Mouse (Mus musculus) ES-Bruce4 (cell line): ENCODE data around the gene Cd80.

ENCODE experiments used
- CTCF ChIP-seq: IDR thresholded peaks from one replicate; pipeline ENCODE4 v1.8.1; 2011; ENCODE audit warnings: low read depth, low read length
- EP300 ChIP-seq: IDR thresholded peaks from 2 replicates; pipeline ENCODE4 v1.6.1; 2011; ENCODE audit warnings: low read depth, low read length; ENCODE audit not compliant: insufficient read depth

GRCm38 (mm10) chr16:38445576-38445975, 9.8 kb upstream of the Cd80 start:
- no peak for TF ChIP-seq EP300
- TF ChIP-seq CTCF, result no peak
